Comparison of ENCODE assay signal across 8 mouse cellular contexts in the genomic region with DNA sequence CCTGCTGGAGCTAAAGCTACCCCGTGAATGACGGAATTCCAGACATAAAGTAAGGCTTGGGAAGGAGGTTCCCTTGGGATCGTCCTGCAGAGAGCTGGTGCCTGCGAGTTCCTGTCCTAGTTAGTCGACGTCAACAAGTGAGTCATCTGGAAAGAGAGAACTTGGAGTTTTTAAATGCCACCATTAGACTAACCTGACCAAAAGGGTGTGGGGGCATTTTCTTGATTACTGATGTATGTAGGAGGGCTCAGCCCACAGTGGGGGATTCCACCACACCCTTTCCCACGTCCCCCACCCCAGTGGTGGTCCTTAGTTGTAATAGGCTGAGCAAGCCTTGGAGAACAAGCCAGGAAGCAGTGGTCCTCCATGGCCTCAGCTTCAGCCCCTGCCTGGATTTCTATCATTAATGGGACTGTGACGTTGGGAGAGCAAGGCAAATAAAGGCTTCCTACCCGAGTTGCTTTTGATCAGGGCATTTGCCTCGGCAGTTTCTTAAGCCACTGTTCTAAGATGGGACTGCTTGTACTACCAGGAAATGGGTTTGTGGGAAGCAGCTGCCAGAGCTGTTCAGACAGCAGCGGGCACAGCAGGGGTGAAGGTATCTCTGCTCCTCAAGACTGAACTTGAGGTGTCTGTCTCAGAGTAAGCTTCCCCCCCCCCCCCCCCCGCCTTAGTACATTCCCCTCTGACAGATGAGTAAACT. TPM values are rescaled to one million over a fixed set of nuclear protein-coding genes. Genes with fewer than 3 reads are reported as not detected.
DNase-seq lines count a peak whose midpoint lies in the region; ATAC-seq and TF ChIP-seq lines count a peak whose summit lies in the region.

No protein-coding gene starts in this region.

- 21% methylated on average over 12 of the region's 12 CpGs for WGBS in cerebellum, adult 2 months
- WGBS in forebrain, embryonic 14.5 days = 18% methylated on average over 12 of the region's 12 CpGs
- WGBS in intestine, embryonic 16.5 days = 19% methylated on average over 12 of the region's 12 CpGs

- H3K27ac ChIP-seq in cerebellum, adult 2 months (ENCODE audit: insufficient read depth, low read length) = no peak overlapping the region
- H3K27ac ChIP-seq in forebrain, embryonic 14.5 days (ENCODE audit: low read depth, low read length) = no peak overlapping the region
- peak overlapping the region; percentile 85 for H3K27ac ChIP-seq in intestine, embryonic 16.5 days (ENCODE audit: low read length)

- H3K27me3 ChIP-seq in cerebellum, adult 2 months (ENCODE audit: control insufficient read depth, insufficient read depth, low read length) = no peaks in the 10 kb centered on the region
- no peaks in the 10 kb centered on the region for H3K27me3 ChIP-seq in forebrain, embryonic 14.5 days (replicated peaks; ENCODE audit: control insufficient read depth, insufficient read depth, low read length)
- no peaks in the 10 kb centered on the region for H3K27me3 ChIP-seq in intestine, embryonic 16.5 days (replicated peaks; ENCODE audit: control insufficient read depth, insufficient read depth, low read length)
- H3K27me3 ChIP-seq in splenic B cell, adult 2 months (ENCODE audit: control insufficient read depth, insufficient read depth, low read length, poor library complexity, severe bottlenecking) = no peaks in the 10 kb centered on the region

- H3K36me3 ChIP-seq in forebrain, embryonic 14.5 days (ENCODE audit: control insufficient read depth, insufficient read depth, low read length) = no peaks in the 10 kb centered on the region
- no peaks in the 10 kb centered on the region for H3K36me3 ChIP-seq in intestine, embryonic 16.5 days (ENCODE audit: control insufficient read depth, insufficient read depth, low read length)
- H3K36me3 ChIP-seq in splenic B cell, adult 2 months (ENCODE audit: control insufficient read depth, insufficient read depth, low read length, poor library complexity, severe bottlenecking) = no peaks in the 10 kb centered on the region

- no peaks in the 10 kb centered on the region for H3K9me3 ChIP-seq in forebrain, embryonic 14.5 days (replicated peaks; ENCODE audit: control insufficient read depth, low read length)
- H3K9me3 ChIP-seq in intestine, embryonic 16.5 days (ENCODE audit: control insufficient read depth, low read length) = no peaks in the 10 kb centered on the region

- no peak for TF ChIP-seq CTCF in cerebellum, adult 2 months (IDR thresholded peaks at IDR 0.05; ENCODE audit: borderline replicate concordance, insufficient read depth, low read depth, low read length)

- H3K4me3 ChIP-seq in cerebellum, adult 2 months (replicated peaks; ENCODE audit: insufficient read depth, low read depth, low read length) = peak overlapping the region; percentile 68
- H3K4me3 ChIP-seq in forebrain, embryonic 14.5 days (ENCODE audit: low read depth, low read length) = peak overlapping the region; percentile 50
- H3K4me3 ChIP-seq in intestine, embryonic 16.5 days (ENCODE audit: low read length) = peak overlapping the region; percentile 69

- no peak for DNase-seq in cerebellum, adult 2 months
- DNase-seq in forebrain, embryonic 14.5 days (ENCODE audit: low spot score) = no peak
- peak; percentile 6 for DNase-seq in lung, postnatal 10 days
- peak; percentile 22 for DNase-seq in splenic B cell, adult 2 months (ENCODE audit: low read depth, low spot score)
- DNase-seq in yolk sac, embryonic 10.5 days (ENCODE audit: low spot score) = no peak

- H3K4me1 ChIP-seq in cerebellum, adult 2 months (ENCODE audit: control insufficient read depth, insufficient read depth, low read length) = peaks cover 4% of the 10 kb centered on the region; the same call in 1 of the 2 replicates
- H3K4me1 ChIP-seq in forebrain, embryonic 14.5 days (ENCODE audit: control insufficient read depth, insufficient read depth, low read length) = peaks cover 6% of the 10 kb centered on the region; the same call in 1 of the 2 replicates
- H3K4me1 ChIP-seq in intestine, embryonic 16.5 days (ENCODE audit: control insufficient read depth, insufficient read depth, low read length) = peaks cover 13% of the 10 kb centered on the region

- ATAC-seq in cerebellum, adult (ENCODE audit: insufficient number of reproducible peaks, low FRiP score, low TSS enrichment) = no peak
- ATAC-seq in activated CD4-positive, CD25-positive, alpha-beta regulatory T cell, adult 4 months = peak; percentile 17
- ATAC-seq in forebrain, embryonic 14.5 days = peak; percentile 30
- ATAC-seq in intestine, embryonic 16.5 days = peak; percentile 51

- TF ChIP-seq POLR2A in cerebellum, adult 2 months (IDR thresholded peaks at IDR 0.05; ENCODE audit: borderline replicate concordance, insufficient read depth, low read length) = no peak

- H3K9ac ChIP-seq in forebrain, embryonic 14.5 days (ENCODE audit: low read length) = peak overlapping the region; percentile 54; the same call in 1 of the 2 replicates
- H3K9ac ChIP-seq in intestine, embryonic 16.5 days (ENCODE audit: low read depth, low read length) = peak overlapping the region; percentile 69

- peak overlapping the region; percentile 78 for H3K4me2 ChIP-seq in forebrain, embryonic 14.5 days (ENCODE audit: low read length)
- H3K4me2 ChIP-seq in intestine, embryonic 16.5 days (ENCODE audit: low read depth, low read length) = peak overlapping the region; percentile 49

RNA-seq across cellular contexts. Expression of a gene that starts 10.2 kb away (rescaled TPM):
- 1.7 and 2.3 TPM in 2 replicates for polyA plus RNA-seq in cerebellum, adult 2 months (2012; rRNA removed)
- polyA plus RNA-seq in activated CD4-positive, CD25-positive, alpha-beta regulatory T cell, adult 4 months (2017; shearing (Covaris generic)) = 10 to 100 TPM in 1 of 2 experiments, 1 to 10 TPM in 1; 9.1 to 12.7 TPM
- polyA plus RNA-seq in forebrain, embryonic 14.5 days (2014; fragmentation: Nextera tagmentation; extraction: Ambion mirVana) = 2.5 and 2.8 TPM in 2 replicates
- polyA plus RNA-seq in intestine, embryonic 16.5 days (2015; fragmentation: Nextera tagmentation; extraction: Ambion mirVana) = 20.1 and 21.9 TPM in 2 replicates

Comparison
In these comparisons a context has a peak if more than half of its experiments do, and no peak if none do; other contexts are left out.
1. DNase-seq: peak in lung, postnatal 10 days (single experiment) and splenic B cell, adult 2 months (single experiment); none in cerebellum, adult 2 months (0 of 2), forebrain, embryonic 14.5 days (single experiment) and yolk sac, embryonic 10.5 days (single experiment).
2. Peak in every context shown above with its lines, with median percentiles within 50 percentile points of each other: H3K4me3 ChIP-seq.